Mouse (Mus musculus) testis, adult 2 months (tissue): ENCODE results near the gene Gga2. TPM values are rescaled to one million over a fixed set of nuclear protein-coding genes. Genes with fewer than 3 reads are reported as not detected.

Experiments
- H3K27ac ChIP-seq: fragments of 200-500 bp; 2 replicates; pipeline ENCODE4 v1.5.1; 2012; ENCODE audit warnings: low read depth, low read length; ENCODE audit not compliant: control insufficient read depth, insufficient read depth
- H3K27me3 ChIP-seq: fragments of 200-500 bp; 2 replicates; pipeline ENCODE4 v1.6.1; 2012; ENCODE audit warnings: mild to moderate bottlenecking, low read length, moderate library complexity; ENCODE audit not compliant: control insufficient read depth, insufficient read depth
- H3K36me3 ChIP-seq: fragments of 200-500 bp; 2 replicates; pipeline ENCODE4 v1.6.1; 2012; ENCODE audit warnings: mild to moderate bottlenecking, low read length; ENCODE audit not compliant: control insufficient read depth, insufficient read depth
- H3K4me1 ChIP-seq: fragments of 200-500 bp; 2 replicates; pipeline ENCODE4 v1.6.1; 2012; ENCODE audit warnings: low read length; ENCODE audit not compliant: control insufficient read depth, insufficient read depth
- H3K4me3 ChIP-seq: fragments of 200-500 bp; 2 replicates; pipeline ENCODE4 v1.5.1; 2012; ENCODE audit warnings: low read depth, mild to moderate bottlenecking, low read length, moderate library complexity, mixed read lengths; ENCODE audit not compliant: control insufficient read depth
- CTCF ChIP-seq: fragments of 200-500 bp; IDR thresholded peaks from 2 replicates; pipeline ENCODE4 v1.5.1; 2012; ENCODE audit warnings: low read depth, mild to moderate bottlenecking, inconsistent platforms, low read length, moderate library complexity; ENCODE audit not compliant: control insufficient read depth, insufficient read depth, insufficient replicate concordance
- POLR2A ChIP-seq: fragments of 200-500 bp; IDR thresholded peaks from 2 replicates; pipeline ENCODE4 v1.6.1; 2012; ENCODE audit warnings: low read depth, mild to moderate bottlenecking, inconsistent platforms, low read length, moderate library complexity; ENCODE audit not compliant: control insufficient read depth
- polyA plus RNA-seq: library from polyadenylated mRNA; depleted of rRNA; stranded (reverse); fragments of >200 nt; gene quantifications from 2 replicates; pipeline ENCODE4 v1.2.3, GENCODE M21; 2012

The Gga2 gene
- polyA plus RNA-seq, 1 experiment = 4.8 TPM

- no peak overlapping the region for H3K27ac ChIP-seq
- no peaks in the 10 kb centered on the region for H3K27me3 ChIP-seq
- H3K4me1 ChIP-seq = no peaks in the 10 kb centered on the region
- no peak overlapping the region for H3K4me3 ChIP-seq
- TF ChIP-seq POLR2A = no peak
- TF ChIP-seq CTCF = no peak
- H3K36me3 ChIP-seq = peaks cover 3% of the 10 kb centered on the region; the same call in 1 of the 2 replicates
These were observed 74.8 kb downstream of the Gga2 start for GRCm38 (mm10) chr7:121946196-121946595.

- no peak overlapping the region for H3K27ac ChIP-seq
These were observed 78.7 kb downstream of the Gga2 start for GRCm38 (mm10) chr7:121942371-121942770.

GRCm38 (mm10) chr7:121941640-121942039 lies 79.4 kb downstream of the Gga2 start:
- no peak for TF ChIP-seq CTCF
- no peak for TF ChIP-seq POLR2A
- Histone ChIP-seq H3K27ac (no peak overlapping the region), H3K4me1 (no peaks in the 10 kb centered on the region), H3K27me3 (no peaks in the 10 kb centered on the region), H3K4me3 (no peak overlapping the region), H3K36me3 (peaks cover 2% of the 10 kb centered on the region)

More at GRCm38 (mm10) chr7:121942371-121942770, 78.7 kb downstream of the Gga2 start:
- Histone ChIP-seq H3K27me3 (no peaks in the 10 kb centered on the region), H3K4me3 (no peak overlapping the region), H3K4me1 (no peaks in the 10 kb centered on the region), H3K36me3 (no peaks in the 10 kb centered on the region; the same call in 1 of the 2 replicates)
- TF ChIP-seq CTCF = no peak
- TF ChIP-seq POLR2A = no peak

DNA sequence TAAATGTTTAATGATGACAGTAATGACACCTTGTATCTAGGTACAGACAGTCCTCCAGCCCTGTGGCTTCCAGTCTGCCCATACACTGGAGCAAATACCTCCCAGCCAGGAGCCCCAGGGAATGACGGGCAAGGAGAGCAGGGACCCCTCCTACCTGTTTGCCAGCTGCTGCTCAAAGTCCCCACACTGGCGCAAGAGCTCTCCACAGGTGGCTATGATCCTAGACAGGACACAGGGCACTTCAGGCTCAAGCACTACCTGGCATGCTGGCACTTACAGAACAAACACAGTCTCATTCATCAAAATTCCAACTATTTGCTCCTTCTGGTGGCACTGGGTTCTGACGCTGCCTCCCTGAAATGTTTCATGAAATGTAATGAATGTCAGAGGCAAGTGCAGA lies 80.0 kb downstream of the Gga2 start:
- no peaks in the 10 kb centered on the region for H3K4me1 ChIP-seq
- TF ChIP-seq CTCF (no peak), POLR2A (no peak)
- peaks cover 6% of the 10 kb centered on the region for H3K36me3 ChIP-seq
- H3K27ac ChIP-seq = no peak overlapping the region
- H3K27me3 ChIP-seq = no peaks in the 10 kb centered on the region
- no peak overlapping the region for H3K4me3 ChIP-seq

- Histone ChIP-seq H3K36me3 (peaks cover 6% of the 10 kb centered on the region), H3K4me1 (no peaks in the 10 kb centered on the region), H3K27me3 (no peaks in the 10 kb centered on the region), H3K4me3 (no peak overlapping the region), H3K27ac (no peak overlapping the region)
- TF ChIP-seq CTCF = no peak
- TF ChIP-seq POLR2A = no peak
These were observed 81.3 kb downstream of the Gga2 start for GRCm38 (mm10) chr7:121939729-121940128.

DNA sequence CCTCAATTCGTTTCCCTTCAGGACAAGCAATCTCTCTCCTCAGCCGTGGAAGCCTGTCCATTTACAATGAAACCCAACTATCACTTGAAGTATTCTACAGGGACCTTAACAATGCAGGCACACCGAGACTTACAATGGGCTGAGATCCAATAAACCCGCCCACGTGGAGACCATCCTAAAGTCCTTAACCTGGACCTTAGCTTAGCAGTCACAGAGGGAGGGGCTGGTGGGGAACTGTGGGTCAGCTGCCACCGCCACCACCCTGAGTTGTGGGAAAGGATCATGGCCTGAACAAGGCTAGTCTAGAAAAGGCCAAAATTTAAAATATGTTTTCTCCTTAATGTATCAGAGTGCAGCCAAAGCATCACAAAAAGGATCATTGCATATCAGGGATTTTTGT lies 81.8 kb downstream of the Gga2 start:
- no peak overlapping the region for H3K4me3 ChIP-seq
- peaks cover 6% of the 10 kb centered on the region for H3K36me3 ChIP-seq
- no peaks in the 10 kb centered on the region for H3K4me1 ChIP-seq
- no peak for TF ChIP-seq CTCF
- TF ChIP-seq POLR2A = no peak
- H3K27ac ChIP-seq = no peak overlapping the region
- no peaks in the 10 kb centered on the region for H3K27me3 ChIP-seq

DNA sequence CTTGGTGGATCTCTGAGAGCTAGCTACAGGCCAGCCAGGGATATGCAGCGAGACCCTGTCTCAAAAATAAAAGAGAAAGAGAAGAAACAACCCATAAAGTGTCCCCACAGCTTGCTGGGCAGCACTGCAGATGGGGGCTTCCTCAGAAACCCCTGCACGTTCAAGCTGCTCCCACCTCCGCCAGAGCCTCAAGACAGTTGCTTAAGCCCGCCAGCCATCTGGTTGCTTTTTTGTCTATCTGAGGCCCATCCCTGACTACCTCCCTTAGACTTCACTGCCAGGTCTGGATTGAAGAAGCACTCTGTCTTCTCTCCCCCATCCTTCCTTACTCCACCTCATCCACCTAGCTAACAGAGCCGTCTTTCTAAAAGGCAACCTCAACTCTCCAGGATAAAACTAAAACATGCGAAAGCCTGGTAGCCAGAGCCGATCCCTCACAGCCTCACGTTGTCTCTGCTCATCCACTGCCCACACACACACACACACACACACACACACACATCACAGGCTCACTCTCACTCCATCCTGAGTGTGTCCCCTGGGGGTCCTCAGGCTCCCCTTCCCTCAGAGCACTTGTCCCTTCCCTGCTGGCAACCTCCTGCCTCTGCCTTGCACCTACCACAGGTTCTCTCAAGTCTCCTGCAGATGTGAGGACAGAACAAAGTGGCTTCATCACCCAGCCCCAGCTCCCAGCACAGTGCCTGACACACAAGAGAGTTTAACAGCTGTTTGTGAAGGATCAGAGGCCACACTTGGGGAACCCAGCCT lies 82.7 kb downstream of the Gga2 start:
- no peak for TF ChIP-seq POLR2A
- TF ChIP-seq CTCF = no peak
- no peak overlapping the region for H3K4me3 ChIP-seq
- peaks cover 6% of the 10 kb centered on the region for H3K36me3 ChIP-seq
- no peaks in the 10 kb centered on the region for H3K27me3 ChIP-seq
- no peak overlapping the region for H3K27ac ChIP-seq
- H3K4me1 ChIP-seq = no peaks in the 10 kb centered on the region
